Mouse (Mus musculus): ENCODE measurements around the gene Pfdn2. TPM values are rescaled to one million over a fixed set of nuclear protein-coding genes. Genes with fewer than 3 reads are reported as not detected.

Pfdn2 gene
- total RNA-seq (2012; rRNA removed): 33.8 and 36.2 TPM in 2 replicates
- polyA plus RNA-seq (2012; ENCODE audit: insufficient read depth in 1 of 2, insufficient read length in 2 of 2, low read depth in 1 of 2, low replicate concordance in 2 of 2, missing spikeins in 1 of 2): 100 to 1,000 TPM in 1 of 2 experiments, not detected in 1; 329 TPM

GRCm38 (mm10) chr1:171345225-171346094 is at the start of gene Pfdn2, which contains the start of gene Nit1:
Gene Pfdn2, plus strand, starts transcription at chr1:171345670.
Gene Nit1, minus strand, starts transcription at chr1:171345646.
- H3K4me3 ChIP-seq (ENCODE audit: control insufficient read depth in 1 of 2, insufficient read depth in 1 of 2, low read depth in 2 of 2, low read length in 2 of 2): peak within 1 kb of the TSS; percentile 89 to 99
- H3K9ac ChIP-seq (ENCODE audit: control insufficient read depth, low read depth, low read length, poor library complexity, severe bottlenecking): peak within 1 kb of the TSS; percentile 96
- peaks cover 6 to 20% of the 10 kb centered on the region in 2 experiments for H3K36me3 ChIP-seq (ENCODE audit: control insufficient read depth in 1 of 2, insufficient read depth in 2 of 2, low read length in 2 of 2)
- peaks cover 6 to 15% of the 10 kb centered on the region in 2 experiments; a peak in 3 of 4 replicates for H3K4me1 ChIP-seq (ENCODE audit: control insufficient read depth in 1 of 2, insufficient read depth in 2 of 2, low read length in 2 of 2)
- no peaks in the 10 kb centered on the region for H3K9me3 ChIP-seq (replicated peaks; ENCODE audit: insufficient read depth, low read length)
- peaks cover 49% of the 10 kb centered on the region for H3K79me2 ChIP-seq (ENCODE audit: control insufficient read depth, insufficient read depth, low read length, poor library complexity)
- H3K27ac ChIP-seq (ENCODE audit: control insufficient read depth, low read depth, low read length): peak within 1 kb of the TSS; percentile 77
- DNase-seq (ENCODE audit: low read depth, low spot score): peak; percentile 94
- H3K27me3 ChIP-seq (ENCODE audit: control insufficient read depth in 1 of 2, insufficient read depth in 2 of 2, low read length in 2 of 2): no peaks in the 10 kb centered on the region
- no peak for TF ChIP-seq CHD2 (IDR thresholded peaks at IDR 0.05; ENCODE audit: low read length)
- TF ChIP-seq GATA1 (IDR thresholded peaks at IDR 0.05; ENCODE audit: low read depth, low read length): no peak
- peak; percentile 83 for TF ChIP-seq NELFE (IDR thresholded peaks at IDR 0.05; ENCODE audit: low read depth, low read length)
- TF ChIP-seq USF1 (IDR thresholded peaks at IDR 0.05; ENCODE audit: low read depth, low read length): no peak
- TF ChIP-seq USF2 (IDR thresholded peaks at IDR 0.05; ENCODE audit: borderline replicate concordance in 1 of 2, insufficient read depth in 1 of 2, low read depth in 1 of 2, low read length in 2 of 2): no peak
- no peak for TF ChIP-seq ZNF384 (IDR thresholded peaks at IDR 0.05; ENCODE audit: low read depth, low read length)
- no peak for TF ChIP-seq MEF2A (IDR thresholded peaks at IDR 0.05; ENCODE audit: extremely low read depth, insufficient replicate concordance, low read depth, low read length, poor library complexity, severe bottlenecking)
- peak; percentile 87 for TF ChIP-seq POLR2AphosphoS2 (IDR thresholded peaks at IDR 0.05; ENCODE audit: low read length)
- no peak for TF ChIP-seq JUND (IDR thresholded peaks at IDR 0.05; ENCODE audit: low read depth, low read length)
- peak; percentile 71 for TF ChIP-seq NRF1 (IDR thresholded peaks at IDR 0.05; ENCODE audit: insufficient read depth, low read depth, low read length, poor library complexity, severe bottlenecking)
- TF ChIP-seq BHLHE40 (IDR thresholded peaks at IDR 0.05; ENCODE audit: borderline replicate concordance, low read depth, low read length): no peak
- TF ChIP-seq MYB (IDR thresholded peaks at IDR 0.05; ENCODE audit: low read depth, low read length): no peak
- peak; percentile 90 for TF ChIP-seq HCFC1 (IDR thresholded peaks at IDR 0.05; ENCODE audit: low read depth, low read length)
- no peak for TF ChIP-seq ZKSCAN1 (IDR thresholded peaks at IDR 0.05; ENCODE audit: low read depth, low read length)
- TF ChIP-seq MYC (IDR thresholded peaks at IDR 0.05; ENCODE audit: low read depth, low read length): no peak
- no peak for TF ChIP-seq CTCF (IDR thresholded peaks at IDR 0.05 in 2 of 3, conservative IDR thresholded peaks at IDR 0.05 in 1 of 3; ENCODE audit: control insufficient read depth in 1 of 3, insufficient read depth in 1 of 3, low read depth in 2 of 3, low read length in 3 of 3, poor library complexity in 1 of 3, severe bottlenecking in 1 of 3)
- TF ChIP-seq ZMIZ1 (IDR thresholded peaks at IDR 0.05; ENCODE audit: low read depth, low read length): peak; percentile 77
- TF ChIP-seq ETS1 (IDR thresholded peaks at IDR 0.05; ENCODE audit: low read depth, low read length): no peak
- TF ChIP-seq POLR2AphosphoS5 (IDR thresholded peaks at IDR 0.05; ENCODE audit: borderline replicate concordance, low read depth, low read length): no peak
- no peak for TF ChIP-seq RAD21 (IDR thresholded peaks at IDR 0.05; ENCODE audit: low read depth, low read length)
- TF ChIP-seq MXI1 (IDR thresholded peaks at IDR 0.05; ENCODE audit: low read depth, low read length): peak; percentile 80
- peak; percentile 74; the same call in 1 of the 2 replicates for TF ChIP-seq TBP (IDR thresholded peaks at IDR 0.05; ENCODE audit: low read depth, low read length)
- TF ChIP-seq KAT2A (conservative IDR thresholded peaks at IDR 0.05; ENCODE audit: low read depth, low read length): no peak; the same call in 1 of the 2 replicates
- TF ChIP-seq GABPA (IDR thresholded peaks at IDR 0.05; ENCODE audit: low read depth, low read length): no peak
- no peak for TF ChIP-seq CHD1 (IDR thresholded peaks at IDR 0.05; ENCODE audit: low read depth, low read length)
- no peak; the same call in 1 of the 2 replicates for TF ChIP-seq RCOR1 (IDR thresholded peaks at IDR 0.05; ENCODE audit: low read depth, low read length)
- peak; percentile 5; the same call in 1 of the 2 replicates for TF ChIP-seq SMC3 (IDR thresholded peaks at IDR 0.05; ENCODE audit: low read depth, low read length)
- TF ChIP-seq MAZ (IDR thresholded peaks at IDR 0.05; ENCODE audit: low read depth, low read length): 0 out of 2 replicates have a peak, but pooled peaks have one; percentile 40
- TF ChIP-seq UBTF (IDR thresholded peaks at IDR 0.05; ENCODE audit: borderline replicate concordance, insufficient read depth, low read depth, low read length): 0 out of 2 replicates have a peak, but pooled peaks have one; percentile 59
- TF ChIP-seq POLR2A (IDR thresholded peaks at IDR 0.05; ENCODE audit: control insufficient read depth in 1 of 2, insufficient read depth in 1 of 2, low read depth in 1 of 2, low read length in 2 of 2, poor library complexity in 1 of 2): peak; percentile 64 to 91
- TF ChIP-seq ZC3H11A (IDR thresholded peaks at IDR 0.05; ENCODE audit: low read depth, low read length): no peak
- no peak for TF ChIP-seq TAL1 (IDR thresholded peaks at IDR 0.05; ENCODE audit: low read length)
- TF ChIP-seq SIN3A (IDR thresholded peaks at IDR 0.05; ENCODE audit: low read length): peak; percentile 94
- peak; percentile 33; the same call in 1 of the 2 replicates for TF ChIP-seq MAX (IDR thresholded peaks at IDR 0.05; ENCODE audit: low read length)
- no peak for TF ChIP-seq MAFK (IDR thresholded peaks at IDR 0.05; ENCODE audit: borderline replicate concordance, low read depth, low read length)
